Mouse (Mus musculus) splenic B cell, adult 2 months (primary cell): ENCODE measurements around the gene Lats2.
"Not testable (repeated sequence)": the region's sequence is repeated elsewhere in the genome, so short reads cannot be mapped to it uniquely, and the experiment has no call there.

Experiments
- DNase-seq: peaks from one replicate; pipeline ENCODE4 v3.0.0-alpha.2; 2011; ENCODE audit warnings: low read depth, low spot score
- H3K27me3 ChIP-seq: 2 replicates; pipeline ENCODE4 v1.6.1; 2012; ENCODE audit warnings: mild to moderate bottlenecking, low read length, moderate library complexity, mixed read lengths; ENCODE audit not compliant: control insufficient read depth, poor library complexity, insufficient read depth, severe bottlenecking
- H3K36me3 ChIP-seq: 2 replicates; pipeline ENCODE4 v1.6.1; 2012; ENCODE audit warnings: mild to moderate bottlenecking, low read length, moderate library complexity, mixed read lengths; ENCODE audit not compliant: control insufficient read depth, poor library complexity, insufficient read depth, severe bottlenecking

Lats2 gene

DNA sequence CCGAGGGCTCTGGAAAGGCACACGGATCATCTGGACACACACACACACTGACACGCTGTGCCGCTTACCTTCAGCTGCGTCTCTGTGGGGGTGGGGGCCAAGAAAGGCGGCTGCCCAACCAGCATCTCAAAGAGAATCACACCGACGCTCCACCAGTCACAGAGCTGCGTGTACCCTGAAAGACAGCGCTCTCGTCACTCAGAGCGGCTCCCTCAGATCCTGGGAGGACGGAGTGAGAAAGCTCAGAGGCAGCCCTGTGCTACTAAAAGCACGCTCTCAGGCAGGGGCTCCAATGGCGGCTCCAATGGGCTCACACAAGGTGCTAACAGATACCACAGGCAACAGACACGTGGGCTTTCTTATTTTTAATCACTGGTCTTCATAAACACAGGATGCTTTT is 63.9 kb downstream of the Lats2 start:
- Histone ChIP-seq H3K27me3 (no peaks in the 10 kb centered on the region), H3K36me3 (peaks cover 27% of the 10 kb centered on the region)
- no peak for DNase-seq

DNA sequence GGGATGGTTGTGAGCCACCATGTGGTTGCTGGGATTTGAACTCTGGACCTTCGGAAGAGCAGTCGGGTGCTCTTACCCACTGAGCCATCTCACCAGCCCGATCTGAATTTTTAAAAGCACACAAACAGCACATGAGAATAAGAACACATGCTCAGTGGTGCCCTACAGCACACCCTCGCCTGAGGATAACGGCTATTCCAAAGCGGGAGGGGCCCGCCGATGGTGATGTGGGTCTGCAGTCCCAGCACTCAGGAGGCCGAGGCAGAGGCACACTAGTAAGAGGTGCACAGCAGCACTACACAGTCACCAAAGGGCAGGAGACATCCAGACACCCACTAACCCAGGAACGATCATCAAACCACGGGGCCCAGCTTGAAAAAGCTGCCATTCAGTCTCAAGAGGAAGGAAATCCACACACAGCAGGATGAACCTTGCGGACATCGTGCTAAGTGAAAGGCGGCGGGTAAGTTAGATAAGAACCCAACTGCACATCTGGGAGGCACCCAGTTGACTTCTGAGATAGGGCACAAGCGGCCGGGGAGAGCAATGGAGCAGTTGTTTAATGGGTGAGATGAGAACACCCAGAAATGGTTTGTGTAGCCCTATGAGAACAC is 65.6 kb downstream of the Lats2 start:
- peaks cover 24% of the 10 kb centered on the region for H3K36me3 ChIP-seq
- no peak for DNase-seq
- no peaks in the 10 kb centered on the region for H3K27me3 ChIP-seq

DNA sequence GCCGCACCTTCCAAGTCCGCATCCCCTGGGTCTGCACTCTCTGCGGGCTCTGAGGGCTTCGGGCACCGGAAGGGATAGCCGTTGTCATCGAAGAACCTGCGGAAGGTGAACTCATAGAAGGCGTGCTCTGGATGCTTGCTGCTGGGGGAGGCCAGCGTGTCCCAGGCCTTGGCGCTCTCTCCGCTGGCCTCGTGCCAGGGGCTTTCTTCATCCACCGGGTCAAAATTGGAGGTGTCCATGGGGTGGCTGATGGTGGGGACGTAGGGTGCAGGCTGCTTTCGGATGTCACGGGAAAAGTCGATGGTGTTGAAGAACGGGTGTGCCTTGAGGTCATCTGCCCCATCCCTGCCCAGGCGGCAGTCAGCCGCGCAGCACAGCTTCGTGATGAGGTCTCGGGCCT is 66.9 kb downstream of the Lats2 start:
- DNase-seq: no peak
- H3K36me3 ChIP-seq: peaks cover 17% of the 10 kb centered on the region
- no peaks in the 10 kb centered on the region for H3K27me3 ChIP-seq

DNA sequence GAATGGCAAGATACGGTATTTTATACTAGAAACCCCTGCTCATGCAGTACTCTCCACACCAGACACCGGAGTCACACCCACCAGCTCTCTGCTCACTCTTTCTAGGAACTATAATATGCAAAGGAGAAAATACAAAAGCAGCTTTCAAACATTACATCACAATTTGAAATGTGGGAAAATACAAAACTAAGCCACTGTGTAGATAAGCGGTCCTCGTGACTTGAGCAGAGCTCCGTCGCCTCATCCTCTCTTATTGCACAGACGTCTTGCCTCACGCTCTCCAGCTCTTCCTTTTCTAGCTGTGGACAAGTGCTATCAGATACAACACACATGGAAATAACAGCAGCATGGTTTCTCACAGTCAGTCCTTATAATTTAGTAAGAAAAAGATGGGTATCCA is 67.5 kb downstream of the Lats2 start:
- H3K27me3 ChIP-seq: no peaks in the 10 kb centered on the region
- no peak for DNase-seq
- H3K36me3 ChIP-seq: peaks cover 13% of the 10 kb centered on the region

DNA sequence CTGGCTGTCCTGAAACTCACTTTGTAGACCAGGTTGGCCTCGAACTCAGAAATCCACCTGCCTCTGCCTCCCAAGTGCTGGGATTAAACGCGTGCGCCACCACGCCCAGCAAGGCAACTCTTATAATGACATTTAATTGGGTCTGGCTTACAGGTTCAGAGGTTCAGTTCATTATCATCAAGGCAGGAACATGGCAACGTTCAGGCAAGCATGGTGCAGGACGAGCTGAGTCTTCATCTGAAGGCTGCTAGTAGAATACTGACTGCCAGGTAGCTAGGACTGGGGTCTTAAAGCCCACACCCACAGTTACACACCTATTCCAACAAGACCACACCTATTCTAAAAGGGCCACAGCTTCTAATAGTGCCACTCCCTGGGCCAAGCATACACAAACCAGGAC is 70.1 kb downstream of the Lats2 start:
- H3K36me3 ChIP-seq, DNase-seq, H3K27me3 ChIP-seq: not testable (repeated sequence)

GRCm38 (mm10) chr14:57687441-57687840 is 70.7 kb downstream of the Lats2 start:
- no peaks in the 10 kb centered on the region for H3K27me3 ChIP-seq
- peaks cover 9% of the 10 kb centered on the region for H3K36me3 ChIP-seq
- no peak for DNase-seq

GRCm38 (mm10) chr14:57686647-57687046 is 71.5 kb downstream of the Lats2 start:
- no peak for DNase-seq
- Histone ChIP-seq H3K27me3 (no peaks in the 10 kb centered on the region), H3K36me3 (peaks cover 6% of the 10 kb centered on the region)

- no peaks in the 10 kb centered on the region for H3K36me3 ChIP-seq
- no peaks in the 10 kb centered on the region for H3K27me3 ChIP-seq
- DNase-seq: peak; percentile 82
These were observed 73.6 kb downstream of the Lats2 start for GRCm38 (mm10) chr14:57684579-57684978.

GRCm38 (mm10) chr14:57682751-57683150 is 75.4 kb downstream of the Lats2 start:
- no peak for DNase-seq
- Histone ChIP-seq H3K27me3 (no peaks in the 10 kb centered on the region), H3K36me3 (no peaks in the 10 kb centered on the region)

GRCm38 (mm10) chr14:57679958-57680535 is 78.1 kb downstream of the Lats2 start:
- Histone ChIP-seq H3K27me3 (no peaks in the 10 kb centered on the region), H3K36me3 (no peaks in the 10 kb centered on the region)
- DNase-seq: peak; percentile 87

DNA sequence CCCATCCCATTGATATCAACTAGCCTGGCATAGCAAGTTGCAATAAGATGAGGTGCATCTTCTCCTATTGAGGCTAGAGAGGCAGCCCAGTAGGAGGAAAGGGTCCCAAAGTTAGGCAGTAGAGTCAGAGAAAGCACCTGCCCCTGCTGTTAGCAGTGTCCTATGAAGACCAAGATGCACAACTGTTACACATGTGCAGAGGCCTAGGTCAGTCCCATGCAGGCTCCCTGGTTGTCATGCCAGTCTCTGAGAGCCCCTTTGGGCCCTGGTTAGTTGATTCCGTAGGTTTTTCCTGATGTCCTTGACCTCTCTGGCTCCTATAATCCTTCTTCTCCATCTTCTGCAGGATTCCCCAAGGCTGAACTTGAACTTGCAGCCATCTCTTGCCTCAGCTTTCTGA is 78.7 kb downstream of the Lats2 start:
- H3K27me3 ChIP-seq: no peaks in the 10 kb centered on the region
- no peaks in the 10 kb centered on the region for H3K36me3 ChIP-seq
- DNase-seq: no peak

DNA sequence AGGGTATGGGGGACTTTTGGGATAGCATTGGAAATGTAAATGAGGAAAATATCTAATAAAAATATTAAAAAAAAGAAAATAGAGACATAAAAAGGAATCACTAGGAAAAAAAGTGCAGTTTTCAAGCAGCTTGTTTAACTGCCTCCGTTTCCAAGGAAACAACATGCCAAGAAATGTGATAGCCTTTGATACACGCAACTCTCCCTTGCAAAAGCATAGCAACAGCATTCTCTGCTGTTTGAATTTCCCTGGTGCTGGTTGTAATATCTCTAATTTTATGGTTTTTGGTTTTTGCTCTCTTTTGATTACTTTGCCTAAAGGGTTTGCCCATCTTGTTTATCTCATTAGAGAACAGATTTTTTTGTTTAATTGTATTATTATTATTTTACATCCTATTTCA is 82.7 kb downstream of the Lats2 start:
- Histone ChIP-seq H3K27me3 (no peaks in the 10 kb centered on the region), H3K36me3 (no peaks in the 10 kb centered on the region)
- no peak for DNase-seq

DNA sequence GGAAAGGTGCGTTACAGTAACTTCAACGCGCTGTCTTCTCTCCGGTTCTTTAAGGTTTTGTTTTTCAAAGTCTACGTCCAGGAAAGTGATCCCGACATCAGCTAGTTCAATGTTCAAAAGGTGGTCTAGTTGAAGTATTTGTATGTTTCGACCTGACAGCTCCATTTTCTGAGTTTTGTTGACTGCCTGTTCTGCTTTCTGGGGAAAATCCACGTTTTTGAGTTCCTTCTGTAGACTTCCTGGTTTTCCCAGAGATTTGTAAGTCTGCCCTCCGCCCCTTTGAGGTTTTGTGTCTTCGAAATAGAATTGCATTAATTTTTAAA is 92.6 kb downstream of the Lats2 start:
- Histone ChIP-seq H3K27me3 (no peaks in the 10 kb centered on the region), H3K36me3 (no peaks in the 10 kb centered on the region)
- no peak for DNase-seq

GRCm38 (mm10) chr14:57664822-57665627 is 93.2 kb downstream of the Lats2 start, which contains the start of gene Xpo4:
Gene Xpo4, minus strand, starts transcription at chr14:57665430.
- Histone ChIP-seq H3K27me3 (no peaks in the 10 kb centered on the region), H3K36me3 (no peaks in the 10 kb centered on the region)
- peak; percentile 86 for DNase-seq

GRCm38 (mm10) chr14:57664311-57664821 is 93.8 kb downstream of the Lats2 start:
- no peak for DNase-seq

More at GRCm38 (mm10) chr14:57664311-57664821, 93.8 kb downstream of the Lats2 start:
- Histone ChIP-seq H3K36me3 (no peaks in the 10 kb centered on the region), H3K27me3 (no peaks in the 10 kb centered on the region)
